Mouse (Mus musculus) neural tube, embryonic 15.5 days (tissue): ENCODE measurements at regions not wholly inside any gene's neighbourhood (a gene's known extent, or its start where the extent isn't known, plus 50 kb on each side); places are given as distances from the start of the nearest gene placed in this dataset.
A peak's percentile ranks its signal among the peaks of the same experiment; 100 is the strongest.

Experiments used
- ATAC-seq: fragments of 200-750 bp; cut with Nextera tagmentation; 2 replicates; pipeline ENCODE4 v1.8.0; 2017; ENCODE audit warnings: mild to moderate bottlenecking, moderate TSS enrichment, moderate library complexity; ENCODE audit not compliant: low FRiP score
- H3K27ac ChIP-seq: fragments of 300-500 bp; sonication (generic); replicated peaks from 2 replicates; pipeline ENCODE4 v1.5.1; 2015; ENCODE audit warnings: mild to moderate bottlenecking, inconsistent platforms
- H3K27me3 ChIP-seq: fragments of 300-500 bp; sonication (generic); replicated peaks from 2 replicates; pipeline ENCODE4 v1.6.1; 2015; ENCODE audit warnings: inconsistent platforms
- H3K36me3 ChIP-seq: fragments of 300-500 bp; sonication (generic); 2 replicates; pipeline ENCODE4 v1.6.1; 2015; ENCODE audit warnings: inconsistent platforms
- H3K4me1 ChIP-seq: fragments of 300-500 bp; sonication (generic); 2 replicates; pipeline ENCODE4 v1.6.1; 2015; ENCODE audit warnings: inconsistent platforms
- H3K4me2 ChIP-seq: fragments of 300-500 bp; sonication (generic); 2 replicates; pipeline ENCODE4 v1.6.1; 2015; ENCODE audit warnings: inconsistent platforms, mild to moderate bottlenecking, moderate library complexity
- H3K4me3 ChIP-seq: fragments of 300-500 bp; sonication (generic); replicated peaks from 2 replicates; pipeline ENCODE4 v1.5.1; 2015; ENCODE audit warnings: mild to moderate bottlenecking, inconsistent platforms
- H3K9ac ChIP-seq: fragments of 300-500 bp; sonication (generic); replicated peaks from 2 replicates; pipeline ENCODE4 v1.6.1; 2015; ENCODE audit warnings: mild to moderate bottlenecking, inconsistent platforms
- H3K9me3 ChIP-seq: fragments of 300-500 bp; sonication (generic); replicated peaks from 2 replicates; pipeline ENCODE4 v1.6.1; 2016; ENCODE audit warnings: inconsistent platforms
- WGBS: fragments of 180-500 bp; shearing (Covaris S2); methylation state at CpG from one replicate; pipeline ENCODE4 v1.1.7; 2015; ENCODE audit warnings: mixed read lengths; 5-methylcytosine and 5-hydroxymethylcytosine counted together

- Histone ChIP-seq H3K4me2 (no peak overlapping the region), H3K27ac (no peak overlapping the region), H3K27me3 (no peaks in the 10 kb centered on the region), H3K9ac (no peak overlapping the region), H3K36me3 (no peaks in the 10 kb centered on the region), H3K9me3 (no peaks in the 10 kb centered on the region), H3K4me3 (no peak overlapping the region), H3K4me1 (no peaks in the 10 kb centered on the region)
- WGBS = 80% methylated on average over 3 of the region's 3 CpGs
- ATAC-seq = no peak
These were observed 69.3 kb upstream of the Phyhipl start for GRCm38 (mm10) chr10:70725091-70725490.

- H3K27me3 ChIP-seq = no peaks in the 10 kb centered on the region
- no peak overlapping the region for H3K27ac ChIP-seq
- H3K36me3 ChIP-seq = no peaks in the 10 kb centered on the region
- no peak overlapping the region for H3K9ac ChIP-seq
- H3K4me2 ChIP-seq = no peak overlapping the region
- H3K4me3 ChIP-seq = no peak overlapping the region
- WGBS = 91% methylated on average over 2 of the region's 2 CpGs
- H3K9me3 ChIP-seq = no peaks in the 10 kb centered on the region
- H3K4me1 ChIP-seq = no peaks in the 10 kb centered on the region
- no peak for ATAC-seq
These were observed 67.0 kb upstream of the Phyhipl start for GRCm38 (mm10) chr10:70722783-70723182.

- Histone ChIP-seq H3K27ac (no peak overlapping the region), H3K9ac (no peak overlapping the region), H3K4me2 (no peak overlapping the region), H3K27me3 (no peaks in the 10 kb centered on the region), H3K4me3 (no peak overlapping the region), H3K9me3 (no peaks in the 10 kb centered on the region), H3K4me1 (no peaks in the 10 kb centered on the region), H3K36me3 (no peaks in the 10 kb centered on the region)
- no peak for ATAC-seq
- WGBS = 87% methylated on average over 5 of the region's 5 CpGs
These were observed 66.6 kb upstream of the Phyhipl start for GRCm38 (mm10) chr10:70722381-70722780.

DNA sequence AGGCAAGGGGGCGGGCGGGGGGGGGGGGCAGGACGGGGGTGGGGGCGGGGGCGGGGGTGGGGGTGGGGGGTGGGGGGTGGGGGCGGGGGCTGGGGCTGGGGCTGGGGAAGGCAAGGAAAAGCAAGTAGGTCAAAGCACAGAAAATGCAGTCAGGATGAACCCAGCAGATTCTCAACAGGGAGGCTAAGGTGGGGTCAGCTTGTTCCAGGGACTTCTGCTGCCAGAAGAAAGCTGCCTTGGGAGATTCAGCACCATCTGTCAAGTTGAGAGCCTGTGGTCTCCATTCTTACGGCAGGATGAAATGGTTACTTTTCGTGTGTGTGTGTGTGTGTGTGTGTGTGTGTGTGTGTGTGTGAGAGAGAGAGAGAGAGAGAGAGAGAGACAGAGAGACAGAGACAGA is 61.7 kb upstream of the Phyhipl start:
- ATAC-seq = peak; percentile 77
- H3K27ac ChIP-seq = peak overlapping the region; percentile 75
- H3K27me3 ChIP-seq = no peaks in the 10 kb centered on the region
- 12% methylated on average over 2 of the region's 8 CpGs for WGBS
- no peak overlapping the region for H3K9ac ChIP-seq
- no peaks in the 10 kb centered on the region for H3K9me3 ChIP-seq
- no peak overlapping the region for H3K4me3 ChIP-seq
- H3K4me2 ChIP-seq = peak overlapping the region; percentile 30
- no peaks in the 10 kb centered on the region for H3K36me3 ChIP-seq
- 0 out of 2 replicates have a peak, but pooled peaks cover 4% of the 10 kb centered on the region for H3K4me1 ChIP-seq

- Histone ChIP-seq H3K27ac (peak overlapping the region; percentile 79), H3K27me3 (no peaks in the 10 kb centered on the region), H3K4me2 (peak overlapping the region; percentile 5; the same call in 1 of the 2 replicates), H3K4me3 (no peak overlapping the region), H3K36me3 (no peaks in the 10 kb centered on the region), H3K9ac (no peak overlapping the region), H3K4me1 (0 out of 2 replicates have a peak, but pooled peaks cover 4% of the 10 kb centered on the region), H3K9me3 (no peaks in the 10 kb centered on the region)
- ATAC-seq = peak; percentile 79
- WGBS = 16% methylated on average over 6 of the region's 6 CpGs
These were observed 61.3 kb upstream of the Phyhipl start for GRCm38 (mm10) chr10:70717025-70717424.

- Histone ChIP-seq H3K9ac (no peak overlapping the region), H3K4me1 (0 out of 2 replicates have a peak, but pooled peaks cover 4% of the 10 kb centered on the region), H3K4me2 (no peak overlapping the region), H3K27me3 (no peaks in the 10 kb centered on the region), H3K9me3 (no peaks in the 10 kb centered on the region), H3K4me3 (no peak overlapping the region), H3K36me3 (no peaks in the 10 kb centered on the region), H3K27ac (no peak overlapping the region)
- no peak for ATAC-seq
- WGBS = 84% methylated on average over 7 of the region's 7 CpGs
These were observed 57.5 kb upstream of the Phyhipl start for GRCm38 (mm10) chr10:70713306-70713705.

DNA sequence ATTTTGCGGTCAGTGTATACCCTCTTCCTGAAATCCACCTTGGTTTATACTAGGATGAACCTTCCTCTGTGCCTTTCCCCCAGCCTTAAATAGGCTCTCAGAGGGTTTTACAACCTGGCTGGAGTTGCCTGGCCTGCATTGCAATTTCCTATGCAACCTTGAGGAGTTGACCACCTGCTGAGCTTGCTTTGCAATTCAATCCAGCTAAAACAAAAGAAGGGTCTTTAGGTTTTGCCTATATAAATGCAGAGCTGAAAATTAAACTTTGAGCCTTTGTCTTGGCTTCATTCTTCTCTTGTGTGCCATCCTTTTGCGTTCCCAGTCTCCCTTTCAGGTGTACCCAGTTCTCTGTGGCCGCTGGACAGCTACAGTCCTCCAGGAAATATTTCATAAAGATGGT is 53.0 kb upstream of the Phyhipl start:
- Histone ChIP-seq H3K4me1 (no peaks in the 10 kb centered on the region), H3K9ac (no peak overlapping the region), H3K4me2 (no peak overlapping the region), H3K36me3 (no peaks in the 10 kb centered on the region), H3K27me3 (no peaks in the 10 kb centered on the region), H3K4me3 (no peak overlapping the region), H3K27ac (no peak overlapping the region), H3K9me3 (0 out of 2 replicates have a peak, but pooled peaks cover 6% of the 10 kb centered on the region)
- 46% methylated on average over 3 of the region's 3 CpGs for WGBS
- ATAC-seq = no peak
